Mouse (Mus musculus): ENCODE data around the gene Tpst1. TPM values are rescaled to one million over a fixed set of nuclear protein-coding genes. Genes with fewer than 3 reads are reported as not detected.

The Tpst1 gene
- total and polyA plus RNA-seq, 3 experiments = 31.7 to 32.3 TPM; not detected in 1

DNA sequence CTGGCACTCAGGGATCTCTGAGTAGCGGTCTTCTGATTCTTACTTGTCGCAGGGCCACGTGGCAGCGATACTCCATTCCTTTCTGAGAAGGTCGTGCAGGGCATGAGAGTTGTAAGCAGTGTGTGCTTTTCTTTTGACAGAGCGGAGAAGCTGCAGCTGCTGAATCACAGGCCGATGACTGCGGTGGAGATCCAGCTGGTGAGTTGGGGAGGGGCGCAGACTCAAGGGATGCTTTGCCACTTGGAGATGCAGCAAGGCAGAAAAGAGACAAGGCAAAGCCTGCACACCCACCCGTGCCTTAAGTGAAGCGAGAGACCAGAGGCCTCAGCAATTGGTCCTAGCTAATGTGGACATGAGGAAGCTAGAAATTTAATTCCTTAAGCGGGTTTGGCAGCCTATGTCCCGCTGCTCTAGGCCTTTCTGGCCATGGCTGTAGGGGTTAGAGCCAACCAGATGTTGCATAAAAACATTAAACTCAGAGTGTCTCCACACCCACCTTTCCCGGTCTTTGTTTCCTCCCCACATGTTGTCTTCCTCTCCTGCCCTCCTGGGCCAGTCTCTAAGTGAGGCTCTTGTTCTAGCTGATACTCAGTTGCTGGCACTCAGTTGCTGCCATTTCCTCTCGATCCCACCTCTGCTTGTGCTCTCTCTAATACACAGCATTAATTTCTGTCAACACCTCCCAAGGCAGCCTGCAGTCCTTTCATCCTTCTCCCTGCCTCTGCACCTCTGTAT, 24.2 kb upstream of the Tpst1 start:
- H3K27me3 ChIP-seq (ENCODE audit: control insufficient read depth in 1 of 2, insufficient read depth in 2 of 2, low read length in 2 of 2) = no peaks in the 10 kb centered on the region
- DNase-seq (ENCODE audit: low read depth, low spot score) = no peak
- H3K9ac ChIP-seq (ENCODE audit: control insufficient read depth, low read depth, low read length, poor library complexity, severe bottlenecking) = no peak overlapping the region
- no peak overlapping the region for H3K27ac ChIP-seq (ENCODE audit: control insufficient read depth, low read depth, low read length)
- H3K9me3 ChIP-seq (replicated peaks; ENCODE audit: insufficient read depth, low read length) = no peaks in the 10 kb centered on the region
- H3K36me3 ChIP-seq (ENCODE audit: control insufficient read depth in 1 of 2, insufficient read depth in 2 of 2, low read length in 2 of 2) = peaks cover 0 to 21% of the 10 kb centered on the region in 2 experiments; a peak in 2 of 4 replicates
- H3K4me1 ChIP-seq (ENCODE audit: control insufficient read depth in 1 of 2, insufficient read depth in 2 of 2, low read length in 2 of 2) = no peaks in the 10 kb centered on the region
- no peak overlapping the region for H3K4me3 ChIP-seq (ENCODE audit: control insufficient read depth in 1 of 2, insufficient read depth in 1 of 2, low read depth in 2 of 2, low read length in 2 of 2)
- TF ChIP-seq ELF1 (IDR thresholded peaks at IDR 0.05; ENCODE audit: low read depth, low read length) (no peak), BHLHE40 (IDR thresholded peaks at IDR 0.05; ENCODE audit: borderline replicate concordance, low read depth, low read length) (no peak), CHD1 (IDR thresholded peaks at IDR 0.05; ENCODE audit: low read depth, low read length) (no peak), GATA1 (IDR thresholded peaks at IDR 0.05; ENCODE audit: low read depth, low read length) (no peak), ZKSCAN1 (IDR thresholded peaks at IDR 0.05; ENCODE audit: low read depth, low read length) (no peak), MAFK (IDR thresholded peaks at IDR 0.05; ENCODE audit: borderline replicate concordance, low read depth, low read length) (no peak), GABPA (IDR thresholded peaks at IDR 0.05; ENCODE audit: low read depth, low read length) (no peak), CTCF (IDR thresholded peaks at IDR 0.05 in 2 of 3, conservative IDR thresholded peaks at IDR 0.05 in 1 of 3; ENCODE audit: control insufficient read depth in 1 of 3, insufficient read depth in 1 of 3, low read depth in 2 of 3, low read length in 3 of 3, poor library complexity in 1 of 3, severe bottlenecking in 1 of 3) (no peak)
- H3K79me2 ChIP-seq (ENCODE audit: control insufficient read depth, insufficient read depth, low read length, poor library complexity) = no peaks in the 10 kb centered on the region

DNA sequence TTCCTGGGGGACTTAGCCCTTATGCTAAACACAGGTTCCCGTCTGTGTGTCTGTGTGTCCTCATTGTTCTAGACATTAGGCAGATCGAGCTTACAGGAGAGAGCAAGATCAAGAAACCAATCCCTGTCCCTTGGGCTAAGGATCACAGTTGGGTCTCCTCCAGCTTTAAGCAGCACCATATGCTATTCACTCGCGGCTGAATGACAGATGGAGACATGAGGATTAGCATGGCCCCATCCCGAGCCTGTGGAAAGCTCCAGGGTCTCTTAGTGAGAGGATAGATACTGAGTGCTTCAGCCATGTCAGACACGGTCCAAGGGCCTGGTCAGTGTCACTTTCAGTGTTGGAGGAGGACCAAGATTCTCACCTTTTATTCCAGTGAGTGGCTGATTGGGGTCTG, 22.7 kb upstream of the Tpst1 start:
- TF ChIP-seq MYB (IDR thresholded peaks at IDR 0.05; ENCODE audit: low read depth, low read length) = no peak
- no peak for TF ChIP-seq ZMIZ1 (IDR thresholded peaks at IDR 0.05; ENCODE audit: low read depth, low read length)
- no peak for TF ChIP-seq RAD21 (IDR thresholded peaks at IDR 0.05; ENCODE audit: low read depth, low read length)
- TF ChIP-seq TBP (IDR thresholded peaks at IDR 0.05; ENCODE audit: low read depth, low read length) = no peak
- TF ChIP-seq E2F4 (IDR thresholded peaks at IDR 0.05; ENCODE audit: borderline replicate concordance, low read depth, low read length) = no peak
- TF ChIP-seq ZC3H11A (IDR thresholded peaks at IDR 0.05; ENCODE audit: low read depth, low read length) = no peak
- no peak for TF ChIP-seq JUND (IDR thresholded peaks at IDR 0.05; ENCODE audit: low read depth, low read length)
- H3K36me3 ChIP-seq (ENCODE audit: control insufficient read depth in 1 of 2, insufficient read depth in 2 of 2, low read length in 2 of 2) = peaks cover 0 to 21% of the 10 kb centered on the region in 2 experiments; a peak in 2 of 4 replicates
- no peak overlapping the region for H3K27ac ChIP-seq (ENCODE audit: control insufficient read depth, low read depth, low read length)
- DNase-seq (ENCODE audit: low read depth, low spot score) = no peak
- H3K9ac ChIP-seq (ENCODE audit: control insufficient read depth, low read depth, low read length, poor library complexity, severe bottlenecking) = no peak overlapping the region
- no peak overlapping the region for H3K4me3 ChIP-seq (ENCODE audit: control insufficient read depth in 1 of 2, insufficient read depth in 1 of 2, low read depth in 2 of 2, low read length in 2 of 2)
- no peaks in the 10 kb centered on the region for H3K27me3 ChIP-seq (ENCODE audit: control insufficient read depth in 1 of 2, insufficient read depth in 2 of 2, low read length in 2 of 2)
- H3K79me2 ChIP-seq (ENCODE audit: control insufficient read depth, insufficient read depth, low read length, poor library complexity) = no peaks in the 10 kb centered on the region
- H3K9me3 ChIP-seq (replicated peaks; ENCODE audit: insufficient read depth, low read length) = no peaks in the 10 kb centered on the region
- H3K4me1 ChIP-seq (ENCODE audit: control insufficient read depth in 1 of 2, insufficient read depth in 2 of 2, low read length in 2 of 2) = no peaks in the 10 kb centered on the region

All from MEL (cell line).